Mouse (Mus musculus): ENCODE data around the gene Stk4.

The Stk4 gene

DNA sequence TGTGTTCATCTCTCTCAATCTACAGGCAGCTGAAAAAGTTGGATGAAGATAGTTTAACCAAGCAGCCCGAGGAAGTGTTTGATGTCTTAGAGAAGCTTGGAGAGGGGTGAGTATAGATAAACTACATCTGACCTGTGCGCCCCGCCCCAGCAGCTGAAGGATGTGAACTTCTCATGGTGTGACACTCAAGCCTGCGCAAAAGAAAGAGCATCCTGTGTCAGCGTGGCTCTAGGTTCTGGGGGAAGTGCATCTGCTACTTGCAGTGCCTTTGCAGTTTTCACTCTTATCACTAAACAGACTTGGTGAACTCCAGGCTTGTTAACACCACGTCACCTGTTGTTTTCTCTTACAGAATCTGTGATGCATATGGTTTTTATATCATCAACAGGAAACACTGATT, 9.4 kb downstream of the Stk4 start:
- no peak for DNase-seq (ENCODE audit: low read depth, low spot score)

GRCm38 (mm10) chr2:164081577-164081976, 11.5 kb downstream of the Stk4 start:
- DNase-seq (ENCODE audit: low read depth, low spot score), result no peak

DNA sequence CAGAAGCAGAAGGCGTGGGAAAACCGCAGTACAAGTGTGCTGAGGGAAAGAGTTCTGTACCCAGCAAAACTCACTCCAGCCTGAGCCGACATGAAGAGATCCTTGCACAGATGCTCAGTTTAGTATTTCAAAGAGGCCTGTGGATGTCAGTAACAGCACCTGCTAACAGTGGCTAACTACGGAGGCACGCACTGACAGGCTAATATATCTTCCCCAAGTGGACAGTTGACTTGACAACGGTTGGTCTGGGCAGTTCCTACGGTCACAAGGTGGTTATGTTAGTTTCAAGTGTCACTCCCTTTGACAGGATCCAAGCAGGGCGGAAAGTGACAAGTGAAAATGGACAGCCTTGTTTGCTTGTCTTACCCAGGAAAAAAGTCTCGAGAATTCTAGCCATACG, 12.1 kb downstream of the Stk4 start:
- DNase-seq (ENCODE audit: low read depth, low spot score), result no peak

GRCm38 (mm10) chr2:164083609-164084341, 13.7 kb downstream of the Stk4 start:
- peak; percentile 29 for DNase-seq (ENCODE audit: low read depth, low spot score)

DNA sequence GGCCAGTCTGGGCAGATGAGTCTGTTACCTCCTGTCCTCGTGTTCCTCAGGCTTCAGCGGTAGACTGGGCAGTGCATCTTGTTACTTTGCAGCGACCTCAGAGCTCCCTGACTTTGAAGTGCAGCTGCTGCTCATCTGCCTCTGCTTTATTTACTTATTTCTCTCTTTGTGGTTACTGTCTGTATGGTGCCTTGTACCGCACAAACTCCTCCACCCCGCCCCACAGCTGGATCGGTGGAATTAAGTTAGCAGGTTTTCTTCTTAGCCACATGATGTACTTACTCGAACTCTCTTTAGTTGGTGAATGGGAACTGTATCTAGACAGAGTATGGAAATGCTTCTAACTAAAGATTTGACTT, 14.2 kb downstream of the Stk4 start:
- DNase-seq (ENCODE audit: low read depth, low spot score), result no peak

DNA sequence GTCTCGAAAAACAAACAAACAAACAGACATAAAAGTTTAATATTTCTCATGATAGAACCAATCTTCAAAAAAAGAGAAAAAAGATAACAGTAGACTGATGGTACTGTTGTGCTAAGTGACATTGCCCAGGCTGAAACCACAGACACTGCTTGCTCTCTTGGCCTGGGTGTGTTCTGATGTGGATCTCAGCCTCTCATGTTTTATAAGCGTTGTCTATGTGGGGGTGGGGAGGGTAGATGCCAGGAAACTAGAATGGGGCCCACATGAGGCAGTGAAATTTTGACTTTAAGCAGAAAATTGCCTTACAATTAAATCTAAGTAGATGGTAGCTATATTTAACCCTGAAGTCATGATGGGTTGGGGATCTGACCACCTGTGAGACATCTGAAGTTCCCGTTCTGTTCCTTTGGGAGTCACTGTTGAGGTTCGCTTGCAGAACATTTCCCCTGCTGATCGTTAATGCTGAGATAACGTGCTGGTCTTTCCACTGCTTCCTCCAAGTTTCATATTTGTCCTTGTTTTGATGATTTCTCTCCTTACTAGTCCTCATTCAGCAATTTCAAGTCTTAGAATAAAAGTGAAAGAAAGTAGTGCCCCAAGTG, 17.4 kb downstream of the Stk4 start:
- no peak for DNase-seq (ENCODE audit: low read depth, low spot score)

DNA sequence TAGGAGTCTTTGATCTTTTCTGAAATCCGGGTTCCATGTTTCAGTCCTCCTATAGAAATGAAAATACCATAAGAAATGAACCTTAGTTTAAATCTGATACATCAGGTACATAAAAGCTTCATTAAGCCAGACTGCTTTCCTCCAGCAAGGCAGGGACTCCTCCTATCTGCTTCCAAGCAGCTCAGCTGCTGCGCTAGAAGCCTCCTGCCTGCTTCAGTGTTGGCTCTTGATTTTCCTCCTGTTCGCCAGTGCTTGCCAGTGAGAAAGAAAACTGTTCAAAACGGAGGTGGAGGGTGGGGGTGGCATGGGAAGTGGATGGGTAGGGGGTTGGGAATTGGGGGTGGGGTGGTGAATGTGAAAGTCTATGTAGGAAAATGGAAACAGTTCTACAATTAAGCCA, 19.4 kb downstream of the Stk4 start:
- DNase-seq (ENCODE audit: low read depth, low spot score), result peak; percentile 50

GRCm38 (mm10) chr2:164094152-164094551, 24.0 kb downstream of the Stk4 start:
- peak; percentile 39 for DNase-seq (ENCODE audit: low read depth, low spot score)

DNA sequence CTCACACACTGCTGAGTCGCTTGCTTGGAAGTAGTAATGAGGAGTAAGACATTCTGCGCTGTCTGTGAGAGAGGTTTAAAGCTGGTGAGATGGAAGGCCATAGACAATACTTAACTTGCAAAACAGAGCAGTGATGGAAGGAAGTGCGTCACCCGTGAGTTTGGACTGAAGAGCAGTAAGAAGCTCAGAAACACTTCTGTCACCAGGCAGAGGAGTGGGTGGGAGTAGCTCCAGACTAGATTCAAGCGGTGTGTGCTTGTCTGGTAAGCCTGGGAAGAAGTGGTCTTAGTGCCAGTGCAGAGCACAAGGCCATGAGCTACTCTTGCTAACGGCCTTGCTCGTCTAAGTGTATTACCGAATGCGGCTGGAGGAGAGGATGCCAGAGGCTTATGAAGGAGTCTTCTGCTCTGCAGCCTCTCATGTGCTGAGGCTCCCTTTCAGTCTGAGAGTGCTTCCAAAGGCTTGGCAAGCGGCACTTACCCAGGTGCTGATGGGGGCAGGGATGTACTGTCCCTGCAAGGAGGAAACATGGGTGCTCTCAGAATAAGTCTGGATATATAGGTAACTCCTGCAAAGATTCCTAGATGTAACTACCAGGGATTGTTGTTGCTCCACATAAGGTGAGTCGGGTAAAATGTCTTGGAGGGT, 28.6 kb downstream of the Stk4 start:
- peak; percentile 71 for DNase-seq (ENCODE audit: low read depth, low spot score)

DNA sequence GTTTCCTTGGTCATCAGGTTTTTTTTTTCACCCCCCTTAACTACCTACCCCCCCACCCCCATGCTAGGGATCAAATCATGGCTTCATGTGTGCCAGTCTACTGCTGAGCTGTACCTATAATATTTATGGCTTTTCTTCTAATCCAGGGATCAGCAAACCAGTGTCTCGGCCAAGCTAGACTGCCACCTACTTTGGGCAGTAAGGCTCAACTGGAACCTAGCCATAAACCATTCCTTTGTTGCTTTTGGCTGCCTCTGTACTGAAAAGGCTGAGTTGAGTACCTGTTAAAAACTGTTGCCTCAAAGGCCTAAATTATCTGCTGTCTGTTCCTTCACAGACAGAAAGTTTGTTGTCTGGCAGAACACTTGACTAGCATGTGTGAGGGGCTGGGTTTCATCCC, 31.8 kb downstream of the Stk4 start:
- no peak for DNase-seq (ENCODE audit: low read depth, low spot score)

- no peak for DNase-seq (ENCODE audit: low read depth, low spot score)
Measured at GRCm38 (mm10) chr2:164102366-164102765, 32.2 kb downstream of the Stk4 start.

DNA sequence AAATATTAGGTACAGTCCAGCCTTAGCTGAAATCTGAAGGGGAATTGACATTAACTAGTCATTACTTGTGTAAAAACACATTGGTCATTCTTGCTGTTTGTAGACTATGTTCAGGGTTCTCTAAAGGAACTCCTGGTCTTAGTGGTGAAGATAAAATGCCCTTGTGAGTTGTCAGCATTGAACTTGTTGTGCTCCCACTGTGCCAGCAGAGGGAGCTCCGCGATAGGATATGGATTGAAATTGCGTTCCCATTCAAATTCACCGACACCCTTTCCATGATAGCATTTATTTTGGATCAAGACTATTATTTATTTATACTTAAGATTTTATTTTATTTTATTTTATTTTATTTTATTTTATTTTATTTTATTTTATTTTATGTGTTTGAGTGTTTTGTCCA, 33.4 kb downstream of the Stk4 start:
- DNase-seq (ENCODE audit: low read depth, low spot score), result peak; percentile 75

DNA sequence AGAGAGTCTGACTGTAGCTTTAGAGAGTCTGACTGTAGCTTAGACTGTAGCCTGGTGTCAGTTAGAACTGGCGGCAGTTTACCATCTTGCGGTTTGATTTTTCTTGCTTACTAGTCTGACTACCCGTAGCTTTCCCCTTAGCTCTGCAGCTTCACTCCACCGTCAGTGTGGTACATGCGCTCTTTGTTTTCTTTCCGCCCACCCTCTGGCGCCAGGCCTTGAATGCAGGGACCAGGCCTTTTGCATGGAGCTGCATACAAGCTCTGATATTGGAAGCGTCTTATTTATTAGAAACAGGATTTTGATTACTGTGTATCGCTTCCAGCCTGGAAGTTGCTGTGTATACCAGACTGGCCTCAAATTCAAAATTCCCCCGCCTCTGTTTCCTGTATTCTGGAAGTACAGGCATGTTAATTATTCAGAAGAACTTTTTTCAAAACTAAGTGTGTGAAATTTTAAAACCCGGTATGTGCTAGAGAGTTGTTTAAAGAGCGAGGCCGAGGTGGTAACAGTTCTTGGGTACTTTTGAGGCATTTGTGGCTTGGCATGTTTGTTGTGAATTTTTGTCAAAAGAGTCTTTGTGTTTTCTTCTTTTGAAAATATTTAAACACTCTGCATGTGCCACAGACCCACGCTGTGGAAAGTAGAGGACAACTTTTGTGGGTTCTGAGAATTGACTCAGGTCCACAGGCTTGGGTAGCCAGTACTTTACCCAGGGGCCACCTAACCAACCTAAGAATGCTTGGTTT, 36.3 kb downstream of the Stk4 start:
- no peak for DNase-seq (ENCODE audit: low read depth, low spot score)

DNA sequence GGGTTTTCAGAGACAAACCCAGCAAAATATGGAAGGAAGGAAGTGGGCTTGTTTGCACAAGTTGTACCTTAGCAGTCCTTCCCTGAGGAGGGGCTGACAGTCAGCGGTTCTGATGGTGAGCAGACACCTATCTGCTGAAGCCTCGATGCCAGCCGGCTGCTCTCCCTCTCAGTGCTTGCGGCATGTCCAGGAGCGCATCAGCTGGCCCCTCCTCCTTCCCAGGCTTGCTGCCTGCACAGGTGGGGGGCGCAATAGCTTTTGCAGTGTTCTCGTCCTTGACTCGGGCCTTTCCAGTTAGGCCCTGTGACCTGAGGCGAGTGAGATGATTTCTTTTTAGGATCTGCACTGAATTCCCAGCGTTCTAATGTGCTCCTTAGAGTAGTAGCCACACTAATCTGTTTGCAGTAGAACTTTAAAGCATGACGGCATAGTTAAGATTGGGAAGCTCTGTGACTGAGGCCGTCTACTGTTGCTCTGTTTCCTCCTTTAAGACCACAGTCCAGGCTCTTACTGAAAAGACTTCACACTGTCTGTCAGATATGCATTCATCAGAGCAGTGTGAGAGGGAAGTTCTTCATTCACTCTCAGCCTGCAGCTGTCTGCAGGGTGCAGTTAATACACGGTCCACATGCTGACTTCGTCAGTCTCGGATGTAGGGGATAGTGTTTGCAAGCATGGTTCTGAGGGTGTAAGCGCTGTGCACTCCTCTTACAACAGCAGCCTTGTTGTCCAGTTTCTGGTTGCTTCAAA, 37.2 kb downstream of the Stk4 start:
- no peak for DNase-seq (ENCODE audit: low read depth, low spot score)

GRCm38 (mm10) chr2:164108501-164108900, 38.4 kb downstream of the Stk4 start:
- DNase-seq (ENCODE audit: low read depth, low spot score), result no peak

GRCm38 (mm10) chr2:164111546-164111945, 41.4 kb downstream of the Stk4 start:
- DNase-seq (ENCODE audit: low read depth, low spot score), result no peak

- DNase-seq (ENCODE audit: low read depth, low spot score), result no peak
Measured at GRCm38 (mm10) chr2:164114051-164114450, 43.9 kb downstream of the Stk4 start.

- no peak for DNase-seq (ENCODE audit: low read depth, low spot score)
Measured at GRCm38 (mm10) chr2:164115531-164115930, 45.4 kb downstream of the Stk4 start.

GRCm38 (mm10) chr2:164119503-164119902, 49.4 kb downstream of the Stk4 start:
- DNase-seq (ENCODE audit: low read depth, low spot score), result peak; percentile 62

GRCm38 (mm10) chr2:164123169-164123766, 53.1 kb downstream of the Stk4 start:
- no peak for DNase-seq (ENCODE audit: low read depth, low spot score)

DNA sequence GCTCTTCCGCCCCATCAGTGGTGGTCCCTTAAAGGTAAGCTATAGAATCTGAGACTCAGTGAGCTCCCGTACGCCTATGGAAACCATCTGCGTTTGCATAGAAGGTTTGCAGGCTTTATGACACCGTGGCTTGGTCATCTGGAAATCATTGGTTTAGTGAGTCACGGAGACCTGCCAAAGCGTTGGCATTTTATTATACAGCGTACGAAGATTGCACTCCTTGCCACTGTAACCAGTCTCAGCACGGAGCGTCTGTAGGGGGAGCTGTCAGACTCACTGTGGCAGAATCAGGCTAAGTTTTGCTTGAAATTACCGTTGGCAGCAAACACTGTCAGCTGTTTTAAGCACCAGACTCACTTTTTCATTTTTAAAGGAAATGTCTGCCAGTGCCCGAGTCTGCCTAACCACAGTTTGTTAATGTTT, 56.4 kb downstream of the Stk4 start:
- DNase-seq (ENCODE audit: low read depth, low spot score), result peak; percentile 90
